Mouse (Mus musculus): Measurements from ENCODE around the gene AC124502.3. TPM values are rescaled to one million over a fixed set of nuclear protein-coding genes. Genes with fewer than 3 reads are reported as not detected.

Gene AC124502.3
- 0.24 and 0.34 TPM in 2 replicates for polyA plus RNA-seq (2015; fragmentation: Nextera tagmentation; extraction: Ambion mirVana)

GRCm38 (mm10) chr19:5038709-5039156 is at the start of gene AC124502.3, which contains the start of gene B4gat1:
TSS of gene AC124502.3 (plus strand) at chr19:5038891.
TSS of gene B4gat1 (plus strand) at chr19:5038826.

DNA sequence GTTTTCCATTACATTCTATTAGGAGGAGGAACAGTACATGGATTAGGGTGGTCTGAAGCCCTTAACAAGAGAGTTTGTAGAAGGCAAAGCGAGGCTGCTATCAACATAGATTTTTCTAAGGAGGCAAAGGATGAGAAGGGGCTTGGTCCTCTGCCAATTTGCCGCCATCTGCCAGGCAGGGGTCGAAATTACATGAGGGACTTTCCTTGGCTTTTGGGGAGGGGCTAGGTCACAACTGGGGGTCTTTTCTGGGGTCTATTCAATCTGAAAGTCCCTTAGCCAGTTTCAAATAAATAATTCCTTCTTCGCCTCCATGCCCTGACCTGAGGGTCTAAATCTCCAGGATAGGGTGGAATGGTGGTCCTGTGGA is 48.5 kb upstream of the AC124502.3 start, which contains the start of gene Npas4:
Gene Npas4 (minus strand): TSS at position 61 of the 370 bp plus-strand sequence.

GRCm38 (mm10) chr19:5023621-5024479 is 14.8 kb upstream of the AC124502.3 start, which contains the start of gene Slc29a2:
TSS of gene Slc29a2 (plus strand) at chr19:5023860.

DNA sequence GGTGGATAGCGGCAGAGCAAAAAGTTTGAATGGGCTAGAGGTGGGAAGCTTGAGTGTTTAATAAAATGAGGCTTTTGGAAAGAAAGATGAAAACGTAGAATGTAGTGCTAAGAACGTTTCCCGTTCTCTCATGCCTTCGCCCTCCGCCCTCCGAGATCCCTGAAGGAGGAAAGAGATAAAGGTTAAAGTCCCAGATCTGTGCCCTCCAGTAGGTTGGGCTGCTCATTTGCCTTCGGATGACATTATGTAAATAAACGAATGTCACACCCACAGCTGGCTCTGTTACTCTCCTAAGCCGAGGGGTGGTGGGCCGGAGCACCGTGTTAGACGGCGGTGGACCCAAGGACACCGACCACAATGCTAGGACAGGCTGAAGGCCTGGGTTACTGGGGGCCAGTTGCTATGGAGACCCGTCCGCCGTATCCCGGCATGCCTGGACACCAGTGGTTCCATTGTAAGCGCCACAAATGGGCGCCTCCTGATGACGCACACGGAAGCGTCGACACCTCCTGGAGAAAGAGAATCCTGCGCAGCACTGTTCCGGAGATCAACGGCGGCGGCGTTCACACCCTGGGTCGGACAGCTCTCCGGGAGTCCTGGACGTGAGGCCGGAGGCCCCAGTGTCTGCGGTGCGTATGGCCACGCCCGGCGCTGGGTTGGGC is 2.3 kb downstream of the AC124502.3 start, which contains the start of gene Brms1:
Gene Brms1 (plus strand): TSS at position 493 of the 662 bp plus-strand sequence.

GRCm38 (mm10) chr19:5050047-5050905 is 11.6 kb downstream of the AC124502.3 start, which contains the start of gene Rin1:
TSS of gene Rin1 (plus strand) at chr19:5050481.

DNA sequence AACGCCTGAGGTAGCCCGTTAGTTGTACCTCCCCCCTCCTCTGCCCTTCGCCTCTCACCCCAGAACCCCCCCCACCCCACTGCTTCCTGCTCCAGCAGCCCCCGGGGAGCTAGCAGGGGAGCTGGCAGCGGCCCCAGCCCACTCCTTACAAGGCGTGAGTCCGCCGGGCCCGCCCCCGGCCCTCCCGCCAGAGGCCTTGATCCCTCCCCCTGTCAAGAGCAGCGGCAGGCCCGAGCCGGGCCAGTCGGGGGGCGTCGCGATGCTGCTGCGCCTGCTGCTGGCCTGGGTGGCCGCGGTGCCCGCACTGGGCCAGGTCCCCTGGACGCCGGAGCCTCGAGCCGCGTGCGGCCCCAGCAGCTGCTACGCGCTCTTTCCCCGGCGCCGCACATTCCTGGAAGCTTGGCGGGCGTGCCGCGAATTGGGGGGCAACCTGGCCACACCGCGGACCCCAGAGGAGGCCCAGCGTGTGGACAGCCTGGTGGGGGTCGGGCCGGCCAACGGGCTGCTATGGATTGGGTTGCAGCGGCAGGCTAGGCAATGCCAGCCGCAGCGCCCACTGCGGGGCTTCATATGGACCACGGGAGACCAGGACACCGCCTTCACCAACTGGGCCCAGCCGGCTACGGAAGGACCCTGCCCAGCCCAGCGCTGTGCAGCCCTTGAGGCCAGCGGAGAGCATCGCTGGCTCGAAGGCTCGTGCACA is 29.3 kb downstream of the AC124502.3 start, which contains the start of gene Cd248:
Gene Cd248 (plus strand): TSS at position 212 of the 703 bp plus-strand sequence.

DNA sequence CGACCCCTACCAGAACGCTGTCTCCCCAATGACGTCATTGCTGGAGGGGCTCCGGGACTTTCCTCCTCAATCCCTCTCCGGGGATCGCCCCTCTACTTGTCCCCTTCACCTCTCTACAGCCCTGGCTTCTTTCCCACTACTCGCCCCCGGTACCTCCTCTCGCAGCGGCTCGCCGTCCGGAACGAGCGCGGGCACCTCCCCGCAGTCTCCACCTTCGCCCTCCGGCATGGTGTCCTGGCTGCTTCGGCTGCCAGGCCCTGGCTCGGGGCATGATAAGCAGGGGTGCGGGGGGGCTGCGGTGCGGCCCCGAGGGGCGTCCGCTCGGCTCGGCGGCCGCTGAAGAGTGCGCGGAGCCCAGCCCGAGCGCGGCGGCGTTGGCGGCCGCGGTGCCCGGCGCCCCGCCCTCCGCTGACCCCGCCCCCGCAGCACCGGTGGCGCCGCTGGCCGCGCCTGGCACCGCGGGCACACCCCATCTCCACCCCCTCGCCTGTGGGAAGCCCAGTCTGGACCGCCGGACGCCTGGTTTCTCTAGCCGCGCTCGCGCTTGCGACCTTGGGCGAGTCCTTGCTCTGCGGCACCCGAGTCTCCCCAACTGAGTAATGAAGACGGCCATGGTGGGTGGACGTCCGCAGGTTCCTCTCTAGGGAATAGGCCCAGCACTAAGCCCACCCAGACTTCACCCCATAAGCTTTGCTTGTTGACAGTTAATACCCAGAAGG is 46.6 kb downstream of the AC124502.3 start, which contains the start of gene Tmem151a:
Gene Tmem151a (minus strand): TSS at position 387 of the 719 bp plus-strand sequence.

GRCm38 (mm10) chr19:5087884-5088728 is 49.4 kb downstream of the AC124502.3 start, which contains the start of gene Yif1a:
TSS of gene Yif1a (plus strand) at chr19:5088538.

DNA sequence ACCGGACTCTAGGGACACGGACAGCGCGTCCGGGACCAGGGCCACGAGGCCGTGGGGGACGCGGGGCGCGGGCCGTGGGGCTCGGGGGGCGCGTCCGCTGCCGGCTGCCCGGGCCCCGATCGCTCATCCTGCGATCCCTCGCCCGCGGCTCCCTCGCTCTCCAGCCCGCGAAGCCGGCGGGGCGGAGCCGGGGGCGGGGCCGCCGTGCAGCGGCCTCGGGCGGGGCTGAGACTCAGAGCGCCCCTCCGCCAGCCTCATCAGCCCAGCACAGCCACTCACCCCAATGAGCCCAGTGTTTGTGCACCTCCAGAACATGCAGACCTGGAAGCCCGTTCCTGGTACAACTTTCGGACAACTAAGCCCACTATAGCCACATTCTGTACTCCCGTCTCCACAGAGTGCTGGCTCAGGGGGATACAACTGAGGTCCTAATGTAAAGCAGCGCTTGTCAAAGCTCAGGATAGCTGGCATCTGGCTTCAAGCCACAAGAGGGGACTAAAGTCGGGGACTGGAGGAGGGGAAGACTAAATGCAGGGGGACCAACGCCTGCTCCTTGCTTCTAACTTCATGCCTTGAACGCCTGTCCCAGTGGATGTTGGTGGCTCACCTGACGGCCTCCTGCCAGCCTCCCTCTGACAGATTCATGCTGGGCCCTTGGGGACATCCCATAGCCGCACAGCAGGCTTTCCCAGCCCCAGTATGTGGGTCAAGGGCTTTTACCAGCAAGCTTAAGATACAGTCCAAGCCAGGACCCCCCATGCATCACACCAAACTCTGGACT is 59.9 kb downstream of the AC124502.3 start, which contains the start of gene Cnih2:
Gene Cnih2 (minus strand): TSS at position 159 of the 781 bp plus-strand sequence.

Other genes starting within 250 kb of the AC124502.3 start
- 17.1 and 20.8 TPM in 2 replicates for gene Rbm4, start 245.0 kb upstream of the AC124502.3 start, polyA plus RNA-seq (2015; fragmentation: Nextera tagmentation; extraction: Ambion mirVana)
- 14.5 and 15.7 TPM in 2 replicates for gene Gm21992, start 227.3 kb upstream of the AC124502.3 start, polyA plus RNA-seq (2015; fragmentation: Nextera tagmentation; extraction: Ambion mirVana)
- 24.3 and 30.8 TPM in 2 replicates for gene Rbm14, start 227.3 kb upstream of the AC124502.3 start, polyA plus RNA-seq (2015; fragmentation: Nextera tagmentation; extraction: Ambion mirVana)
- gene Ccs, start 199.6 kb upstream of the AC124502.3 start, polyA plus RNA-seq (2015; fragmentation: Nextera tagmentation; extraction: Ambion mirVana), result 45.7 and 45.9 TPM in 2 replicates
- 0.04 TPM in 1 of 2 replicates, not detected in the other for gene Ccdc87, start 199.5 kb upstream of the AC124502.3 start, polyA plus RNA-seq (2015; fragmentation: Nextera tagmentation; extraction: Ambion mirVana)
- 46.6 and 51.4 TPM in 2 replicates for gene Ctsf, start 183.8 kb upstream of the AC124502.3 start, polyA plus RNA-seq (2015; fragmentation: Nextera tagmentation; extraction: Ambion mirVana)
- gene Actn3, start 161.0 kb upstream of the AC124502.3 start, polyA plus RNA-seq (2015; fragmentation: Nextera tagmentation; extraction: Ambion mirVana), result 2.0 and 2.5 TPM in 2 replicates
- gene Zdhhc24, start 160.2 kb upstream of the AC124502.3 start, polyA plus RNA-seq (2015; fragmentation: Nextera tagmentation; extraction: Ambion mirVana), result 7.5 and 8.5 TPM in 2 replicates
- gene Bbs1, start 132.3 kb upstream of the AC124502.3 start, polyA plus RNA-seq (2015; fragmentation: Nextera tagmentation; extraction: Ambion mirVana), result 1.3 TPM in 2 replicates
- gene Dpp3, start 110.6 kb upstream of the AC124502.3 start, polyA plus RNA-seq (2015; fragmentation: Nextera tagmentation; extraction: Ambion mirVana), result 59.2 and 62.6 TPM in 2 replicates
- 0.85 and 1.1 TPM in 2 replicates for gene Peli3, start 95.8 kb upstream of the AC124502.3 start, polyA plus RNA-seq (2015; fragmentation: Nextera tagmentation; extraction: Ambion mirVana)
- gene Mrpl11, start 76.7 kb upstream of the AC124502.3 start, polyA plus RNA-seq (2015; fragmentation: Nextera tagmentation; extraction: Ambion mirVana), result 70.0 and 78.0 TPM in 2 replicates
- 0.47 and 0.60 TPM in 2 replicates for gene Npas4, start 48.6 kb upstream of the AC124502.3 start, polyA plus RNA-seq (2015; fragmentation: Nextera tagmentation; extraction: Ambion mirVana)
- gene Slc29a2, start 15.0 kb upstream of the AC124502.3 start, polyA plus RNA-seq (2015; fragmentation: Nextera tagmentation; extraction: Ambion mirVana), result 1.9 and 2.1 TPM in 2 replicates
- gene B4gat1, start 65 bp upstream of the AC124502.3 start, polyA plus RNA-seq (2015; fragmentation: Nextera tagmentation; extraction: Ambion mirVana), result 26.6 and 28.5 TPM in 2 replicates
- gene Brms1, start 2.5 kb downstream of the AC124502.3 start, polyA plus RNA-seq (2015; fragmentation: Nextera tagmentation; extraction: Ambion mirVana), result 26.0 and 29.3 TPM in 2 replicates
- gene Rin1, start 11.6 kb downstream of the AC124502.3 start, polyA plus RNA-seq (2015; fragmentation: Nextera tagmentation; extraction: Ambion mirVana), result 6.4 and 7.8 TPM in 2 replicates
- gene Cd248, start 29.2 kb downstream of the AC124502.3 start, polyA plus RNA-seq (2015; fragmentation: Nextera tagmentation; extraction: Ambion mirVana), result 89.9 and 99.5 TPM in 2 replicates
- 6.8 and 7.9 TPM in 2 replicates for gene Tmem151a, start 46.6 kb downstream of the AC124502.3 start, polyA plus RNA-seq (2015; fragmentation: Nextera tagmentation; extraction: Ambion mirVana)
- 161 and 162 TPM in 2 replicates for gene Yif1a, start 49.6 kb downstream of the AC124502.3 start, polyA plus RNA-seq (2015; fragmentation: Nextera tagmentation; extraction: Ambion mirVana)
- gene Cnih2, start 59.6 kb downstream of the AC124502.3 start, polyA plus RNA-seq (2015; fragmentation: Nextera tagmentation; extraction: Ambion mirVana), result 1.2 and 2.0 TPM in 2 replicates
- 201 TPM in 2 replicates for gene Rab1b, start 68.2 kb downstream of the AC124502.3 start, polyA plus RNA-seq (2015; fragmentation: Nextera tagmentation; extraction: Ambion mirVana)
- gene Klc2, start 79.7 kb downstream of the AC124502.3 start, polyA plus RNA-seq (2015; fragmentation: Nextera tagmentation; extraction: Ambion mirVana), result 23.4 and 23.5 TPM in 2 replicates
- 8.8 and 10.0 TPM in 2 replicates for gene Pacs1, start 234.2 kb downstream of the AC124502.3 start, polyA plus RNA-seq (2015; fragmentation: Nextera tagmentation; extraction: Ambion mirVana)